Mouse (Mus musculus) cortical plate, adult 2 months (tissue): Measurements from ENCODE around the gene Gse1.

Experiments
- CTCF ChIP-seq: fragments of 200-500 bp; IDR thresholded peaks from 2 replicates; pipeline ENCODE4 v1.5.1; 2011; ENCODE audit warnings: mild to moderate bottlenecking, control low read depth, low read length; ENCODE audit not compliant: insufficient read depth; ENCODE audit errors: extremely low read depth
- POLR2A ChIP-seq: fragments of 200-500 bp; IDR thresholded peaks from 2 replicates; pipeline ENCODE4 v1.6.1; 2011; ENCODE audit warnings: mild to moderate bottlenecking, low read length, control low read depth; ENCODE audit not compliant: insufficient read depth; ENCODE audit errors: extremely low read depth

DNA sequence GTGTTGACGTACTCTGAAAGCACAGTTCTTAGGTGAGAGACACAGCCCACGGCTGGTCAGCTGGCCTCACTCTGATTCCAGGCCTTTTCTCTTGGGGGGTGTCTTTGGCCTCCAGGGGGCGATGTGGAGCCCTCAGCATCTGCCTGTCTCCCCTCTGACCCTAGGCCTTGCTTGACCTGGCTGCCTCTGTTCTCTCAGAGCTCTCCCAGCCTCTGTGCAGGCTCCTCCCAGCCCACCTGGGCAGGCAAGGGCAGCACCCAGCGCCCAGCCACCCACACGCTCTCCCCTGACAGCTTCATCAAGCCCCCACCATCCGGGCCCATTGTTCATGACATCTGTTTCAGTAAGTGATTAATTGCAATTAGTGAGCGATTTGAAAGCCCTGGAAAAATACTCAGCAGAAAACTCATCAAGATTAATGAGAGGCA, 176.4 kb downstream of the Gse1 start:
- TF ChIP-seq CTCF (peak; percentile 46), POLR2A (no peak)
